Comparison of ENCODE assay signal across 32 mouse cellular contexts in the genomic region with DNA sequence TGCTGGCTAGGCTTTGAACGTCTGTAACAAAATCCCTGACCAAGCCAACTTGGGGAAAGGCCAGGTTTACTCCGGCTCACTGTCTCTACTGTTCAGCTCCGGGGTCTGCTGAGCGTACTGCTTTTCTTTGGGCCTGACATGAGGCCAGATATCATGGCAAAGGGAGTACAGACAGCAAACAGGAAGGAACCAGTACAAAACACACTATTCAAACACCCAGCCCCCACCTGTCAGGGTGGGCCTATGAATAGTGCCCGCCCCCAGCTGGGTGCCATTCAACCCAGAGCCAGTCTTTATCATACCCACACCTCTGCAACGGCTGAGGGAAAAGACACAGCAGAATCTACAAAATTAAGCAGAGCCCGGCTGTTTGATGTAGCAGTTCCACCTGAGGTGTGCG. TPM values are rescaled to one million over a fixed set of nuclear protein-coding genes. Genes with fewer than 3 reads are reported as not detected.
A peak's percentile ranks its signal among the peaks of the same experiment; 100 is the strongest.
DNase-seq lines count a peak whose midpoint lies in the region; ATAC-seq and TF ChIP-seq lines count a peak whose summit lies in the region.
"Had no signal": no experiment of that assay in that cellular context is flagged by ENCODE, and none has a peak within 500 bp of the region (broad histone marks: within the 10 kb centered on the region; RNA-seq: fewer than 3 reads in every experiment).

No protein-coding gene starts in this region.

- WGBS in forebrain, embryonic 14.5 days, result 69% methylated on average over 8 of the region's 8 CpGs
- WGBS in forebrain, embryonic 11.5 days, result 86% methylated on average over 8 of the region's 8 CpGs
- WGBS in midbrain, postnatal 0 days, result 74% methylated on average over 8 of the region's 8 CpGs
- 87% methylated on average over 8 of the region's 8 CpGs for WGBS in midbrain, embryonic 10.5 days

- no peaks in the 10 kb centered on the region for H3K4me1 ChIP-seq in forebrain, embryonic 14.5 days (ENCODE audit: control insufficient read depth, insufficient read depth, low read length)
- H3K4me1 ChIP-seq in forebrain, embryonic 11.5 days (replicated peaks; ENCODE audit: control insufficient read depth, insufficient read depth, low read length), result no peaks in the 10 kb centered on the region
- H3K4me1 ChIP-seq in midbrain, postnatal 0 days (ENCODE audit: insufficient read depth, low read length), result no peaks in the 10 kb centered on the region
- H3K4me1 ChIP-seq in midbrain, embryonic 10.5 days, result no peaks in the 10 kb centered on the region
- H3K4me1 ChIP-seq: embryonic facial prominence, embryonic 13.5 days; forebrain, embryonic 10.5 days; heart, embryonic 12.5 days; heart, embryonic 15.5 days; hindbrain, embryonic 10.5 days; hindbrain, embryonic 15.5 days had no signal

- ATAC-seq in forebrain, embryonic 14.5 days, result no peak
- no peak for ATAC-seq in forebrain, embryonic 11.5 days (replicated peaks; ENCODE audit: low FRiP score)
- no peak for ATAC-seq in midbrain, postnatal 0 days (ENCODE audit: low FRiP score)
- ATAC-seq: CD4-positive, CD25-positive, alpha-beta regulatory T cell, adult 4 months; forebrain, embryonic 16.5 days; inflammation-experienced regulatory T-cells, adult 6 months; intestine, embryonic 16.5 days had no signal

- no peak overlapping the region for H3K4me3 ChIP-seq in forebrain, embryonic 14.5 days (ENCODE audit: low read depth, low read length)
- no peak overlapping the region for H3K4me3 ChIP-seq in forebrain, embryonic 11.5 days (ENCODE audit: low read depth, low read length)
- no peak overlapping the region for H3K4me3 ChIP-seq in midbrain, postnatal 0 days (ENCODE audit: low read depth, low read length)
- H3K4me3 ChIP-seq in midbrain, embryonic 10.5 days, result no peak overlapping the region
- H3K4me3 ChIP-seq: embryonic facial prominence, embryonic 13.5 days; forebrain, embryonic 10.5 days; heart, embryonic 12.5 days; heart, embryonic 15.5 days; hindbrain, embryonic 10.5 days; hindbrain, embryonic 15.5 days had no signal

- no peaks in the 10 kb centered on the region for H3K27me3 ChIP-seq in forebrain, embryonic 14.5 days (replicated peaks; ENCODE audit: control insufficient read depth, insufficient read depth, low read length)
- no peaks in the 10 kb centered on the region for H3K27me3 ChIP-seq in forebrain, embryonic 11.5 days (ENCODE audit: control insufficient read depth, insufficient read depth, low read length)
- H3K27me3 ChIP-seq in midbrain, postnatal 0 days (ENCODE audit: insufficient read depth, low read length), result no peaks in the 10 kb centered on the region
- H3K27me3 ChIP-seq in midbrain, embryonic 10.5 days (ENCODE audit: low read depth, poor library complexity, severe bottlenecking), result no peaks in the 10 kb centered on the region
- H3K27me3 ChIP-seq: embryonic facial prominence, embryonic 13.5 days; heart, embryonic 12.5 days; heart, embryonic 15.5 days; hindbrain, embryonic 15.5 days had no signal

- H3K27ac ChIP-seq in forebrain, embryonic 14.5 days (ENCODE audit: low read depth, low read length), result no peak overlapping the region
- H3K27ac ChIP-seq in forebrain, embryonic 11.5 days (ENCODE audit: low read depth, low read length), result no peak overlapping the region
- no peak overlapping the region for H3K27ac ChIP-seq in midbrain, postnatal 0 days (ENCODE audit: low read depth, low read length)
- H3K27ac ChIP-seq in midbrain, embryonic 10.5 days (replicated peaks), result no peak overlapping the region
- H3K27ac ChIP-seq: embryonic facial prominence, embryonic 13.5 days; forebrain, embryonic 10.5 days; heart, embryonic 15.5 days; hindbrain, embryonic 10.5 days; hindbrain, embryonic 15.5 days had no signal

- no peak overlapping the region for H3K9ac ChIP-seq in forebrain, embryonic 14.5 days (ENCODE audit: low read length)
- no peak overlapping the region for H3K9ac ChIP-seq in forebrain, embryonic 11.5 days (ENCODE audit: low read length)
- H3K9ac ChIP-seq in midbrain, postnatal 0 days (replicated peaks; ENCODE audit: low read length, poor library complexity, severe bottlenecking), result no peak overlapping the region
- H3K9ac ChIP-seq: embryonic facial prominence, embryonic 13.5 days; heart, embryonic 12.5 days; heart, embryonic 15.5 days; hindbrain, embryonic 15.5 days had no signal

- peak; percentile 11 for DNase-seq in forebrain, embryonic 14.5 days (ENCODE audit: low spot score)
- DNase-seq in forebrain, embryonic 11.5 days (ENCODE audit: low spot score), result no peak
- peak; percentile 71 for DNase-seq in heart, adult 11 months
- DNase-seq in heart, adult 8-10 months (ENCODE audit: low spot score), result no peak
- peak; percentile 6 for DNase-seq in midbrain, postnatal 0 days (ENCODE audit: low spot score)
- no peak for DNase-seq in midbrain, embryonic 10.5 days (ENCODE audit: low spot score)
- no peak for DNase-seq in spleen, adult 12 weeks (ENCODE audit: low spot score)
- DNase-seq: adrenal gland, adult 2 months; adrenal gland, postnatal 14 days; cerebellum, adult 18-20 months; cerebellum, adult 9-10 months; cerebellum, postnatal 25 days; gastrocnemius, postnatal 10 days; gastrocnemius, postnatal 36 days; heart, postnatal 10 days; heart, postnatal 36 days; kidney, adult 18-20 months; kidney, adult 9 months had no signal

- no peaks in the 10 kb centered on the region for H3K36me3 ChIP-seq in forebrain, embryonic 14.5 days (ENCODE audit: control insufficient read depth, insufficient read depth, low read length)
- no peaks in the 10 kb centered on the region for H3K36me3 ChIP-seq in forebrain, embryonic 11.5 days (ENCODE audit: control insufficient read depth, insufficient read depth, low read length)
- H3K36me3 ChIP-seq in midbrain, postnatal 0 days (ENCODE audit: insufficient read depth, low read length), result no peaks in the 10 kb centered on the region
- H3K36me3 ChIP-seq in midbrain, embryonic 10.5 days, result no peaks in the 10 kb centered on the region
- H3K36me3 ChIP-seq: embryonic facial prominence, embryonic 13.5 days; forebrain, embryonic 10.5 days; heart, embryonic 12.5 days; heart, embryonic 15.5 days; hindbrain, embryonic 10.5 days; hindbrain, embryonic 15.5 days had no signal

- no peaks in the 10 kb centered on the region for H3K9me3 ChIP-seq in forebrain, embryonic 14.5 days (replicated peaks; ENCODE audit: control insufficient read depth, low read length)
- no peaks in the 10 kb centered on the region for H3K9me3 ChIP-seq in forebrain, embryonic 11.5 days (ENCODE audit: control insufficient read depth, low read length)
- H3K9me3 ChIP-seq in midbrain, postnatal 0 days (ENCODE audit: low read length), result no peaks in the 10 kb centered on the region
- no peaks in the 10 kb centered on the region for H3K9me3 ChIP-seq in midbrain, embryonic 10.5 days (replicated peaks)
- H3K9me3 ChIP-seq: embryonic facial prominence, embryonic 13.5 days; forebrain, embryonic 10.5 days; heart, embryonic 12.5 days; heart, embryonic 15.5 days; hindbrain, embryonic 10.5 days; hindbrain, embryonic 15.5 days had no signal

- no peak for TF ChIP-seq CTCF in midbrain, postnatal 0 days (IDR thresholded peaks at IDR 0.05)

- H3K4me2 ChIP-seq in forebrain, embryonic 14.5 days (ENCODE audit: low read length), result no peak overlapping the region
- H3K4me2 ChIP-seq in forebrain, embryonic 11.5 days (ENCODE audit: low read depth, low read length, severe bottlenecking), result no peak overlapping the region
- H3K4me2 ChIP-seq in midbrain, postnatal 0 days (ENCODE audit: low read depth, low read length, poor library complexity, severe bottlenecking), result no peak overlapping the region
- H3K4me2 ChIP-seq: embryonic facial prominence, embryonic 13.5 days; heart, embryonic 12.5 days; heart, embryonic 15.5 days; hindbrain, embryonic 15.5 days had no signal

RNA-seq across cellular contexts. Expression of a gene that starts 42.8 kb away (rescaled TPM):
- polyA plus RNA-seq in forebrain, embryonic 14.5 days (2014; fragmentation: Nextera tagmentation; extraction: Ambion mirVana), result not detected in 2 replicates
- polyA plus RNA-seq in forebrain, embryonic 11.5 days (2014; fragmentation: Nextera tagmentation; extraction: Ambion mirVana), result not detected in 2 replicates
- not detected for total RNA-seq in heart, adult 8-10 months (2022)
- 0.11 TPM in 1 of 2 replicates, not detected in the other for total RNA-seq in midbrain, postnatal 0 days (2014; rRNA removed)
- not detected in 2 replicates for polyA plus RNA-seq in midbrain, postnatal 0 days (2015; fragmentation: Nextera tagmentation; extraction: Ambion mirVana)
- not detected in 2 replicates for polyA plus RNA-seq in midbrain, embryonic 10.5 days (2016; fragmentation: Nextera tagmentation; extraction: Ambion mirVana)
- total RNA-seq: adrenal gland, adult 2 months; adrenal gland, postnatal 14 days; adrenal gland, postnatal 4 days; common myeloid progenitor, adult 5-6 weeks; gastrocnemius, adult 18-20 months; gastrocnemius, postnatal 10 days; gastrocnemius, postnatal 36 days; granulocyte monocyte progenitor cell, adult 5-6 weeks; heart, postnatal 10 days; heart, postnatal 36 days had no signal
- polyA plus RNA-seq: adrenal gland, adult 2 months; CD4-positive, CD25-positive, alpha-beta regulatory T cell, adult 4 months; embryonic facial prominence, embryonic 13.5 days; forebrain, embryonic 10.5 days; forebrain, embryonic 16.5 days; heart, embryonic 12.5 days; heart, embryonic 15.5 days; hindbrain, embryonic 10.5 days; hindbrain, embryonic 15.5 days; inflammation-experienced regulatory T-cells, adult 6 months; intestine, embryonic 16.5 days had no signal

Comparison
In these comparisons a context has a peak if more than half of its experiments do, and no peak if none do; other contexts are left out.
1. DNase-seq: peak in forebrain, embryonic 14.5 days (single experiment), heart, adult 11 months (single experiment) and midbrain, postnatal 0 days (single experiment); none in forebrain, embryonic 11.5 days (single experiment), heart, adult 8-10 months (single experiment), midbrain, embryonic 10.5 days (single experiment) and spleen, adult 12 weeks (single experiment).